Mouse (Mus musculus) left cerebral cortex, adult 2 months (tissue): ENCODE measurements around the gene Dhrs2. TPM values are rescaled to one million over a fixed set of nuclear protein-coding genes. Genes with fewer than 3 reads are reported as not detected.
A peak's percentile ranks its signal among the peaks of the same experiment; 100 is the strongest.

Source experiments
- DNase-seq, 2 experiments: peaks; one replicate each; pipeline ENCODE4 v3.0.0; 2021 to 2022; ENCODE audit warnings: low spot score in 2 of 2, mixed read lengths in 1 of 2; ENCODE audit errors: extremely low spot score in 1 of 2
- H3K27ac ChIP-seq: fragments of 200-600 bp; 2 replicates; pipeline ENCODE4 v1.8.1; 2022
- H3K4me3 ChIP-seq: fragments of 200-600 bp; 2 replicates; pipeline ENCODE4 v1.8.1; 2022
- CTCF ChIP-seq: fragments of 200-600 bp; IDR thresholded peaks from 2 replicates; pipeline ENCODE4 v1.8.1; 2022; ENCODE audit warnings: antibody characterized with exemption, mild to moderate bottlenecking, moderate library complexity
- intact Hi-C: fragments of 180-260 bp; cut with DNase I; formaldehyde crosslinking; loops from one replicate; pipeline ENCODE4 v1.15.1; 2025
- total RNA-seq, 2 experiments: library from RNA; stranded (reverse); gene quantifications; 2 replicates each; pipeline ENCODE4 v1.2.3; 2021

Gene Dhrs2
- total RNA-seq, 2 experiments from 2014 or later, result not detected

DNA sequence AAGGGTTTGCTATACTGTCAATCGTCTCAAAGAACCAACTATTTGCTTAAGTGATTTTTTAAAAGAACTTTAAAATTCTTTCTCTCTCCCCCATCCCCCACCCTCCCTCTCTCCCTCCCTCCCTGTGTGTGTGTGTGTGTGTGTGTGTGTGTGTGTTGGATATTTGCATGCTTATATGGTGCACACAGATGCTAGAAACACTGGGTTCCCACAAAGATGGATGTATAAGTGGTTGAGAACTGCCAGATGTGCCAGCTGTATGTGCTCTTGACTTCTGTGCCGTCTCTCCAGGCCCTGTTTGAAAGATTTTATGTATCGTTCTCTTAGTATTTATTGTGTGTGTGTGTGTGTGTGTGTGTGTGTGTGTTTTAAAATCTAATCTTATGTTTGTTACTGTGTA is 17.3 kb upstream of the Dhrs2 start:
- no peak overlapping the region for H3K4me3 ChIP-seq
- no peak for TF ChIP-seq CTCF
- DNase-seq, result no peak
- intact Hi-C loops, result no loop called here
- H3K27ac ChIP-seq, result no peak overlapping the region

DNA sequence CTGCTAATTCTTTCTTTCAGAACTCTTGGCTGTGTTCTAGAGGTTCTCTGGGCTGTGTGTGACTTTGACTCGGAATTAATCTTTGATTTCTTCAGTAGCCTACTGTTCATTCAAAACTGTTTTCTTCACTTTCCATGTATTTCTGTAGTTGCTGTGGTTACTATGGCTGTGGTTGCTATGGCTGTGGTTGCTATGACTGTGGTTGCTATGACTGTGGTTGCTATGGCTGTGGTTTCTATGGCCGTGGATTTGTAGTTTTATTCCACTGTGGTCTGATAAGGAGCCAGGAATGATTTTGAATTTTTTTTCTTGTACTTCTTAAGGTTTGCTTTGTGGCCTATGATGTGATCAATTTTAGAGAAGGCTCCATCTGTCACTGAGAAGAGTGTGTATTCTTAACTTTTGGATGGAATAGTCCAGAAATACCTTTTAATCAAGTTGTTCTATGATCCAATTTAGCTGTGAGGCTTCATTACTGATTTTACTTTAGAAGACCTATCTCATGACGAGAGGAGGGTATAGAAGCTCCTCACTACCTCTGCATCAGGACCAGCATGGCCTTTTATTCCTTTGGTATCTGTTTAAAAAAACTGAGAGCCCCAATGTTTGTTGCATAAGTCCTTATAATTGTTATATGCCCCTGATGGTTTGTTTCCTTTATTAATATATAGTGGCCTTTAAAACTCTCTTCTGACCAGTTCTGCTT is 16.6 kb upstream of the Dhrs2 start:
- DNase-seq, result peak in 1 of 2 experiments; percentile 50
- peak overlapping the region; percentile 54 for H3K27ac ChIP-seq
- no peak for TF ChIP-seq CTCF
- intact Hi-C loops, result no loop called here
- no peak overlapping the region for H3K4me3 ChIP-seq

DNA sequence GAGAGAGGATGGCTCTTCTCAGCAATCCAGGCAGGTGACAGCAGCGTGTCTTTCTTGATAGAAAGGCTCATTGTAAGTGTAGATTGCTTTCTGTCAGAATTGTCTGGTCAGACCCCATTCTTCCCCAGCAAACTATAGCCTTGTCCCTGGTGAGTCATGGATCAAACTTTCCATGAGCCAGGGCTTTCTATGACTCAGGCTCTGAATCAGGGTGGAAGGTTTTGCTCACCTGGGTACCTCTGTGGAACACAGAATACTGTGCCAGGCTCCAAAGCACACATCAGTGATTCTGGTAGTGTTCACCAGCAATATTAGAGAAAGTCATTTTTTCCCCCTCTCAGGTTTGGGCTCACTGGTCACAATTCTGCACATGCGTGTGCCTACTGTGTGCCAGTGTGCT is 13.5 kb upstream of the Dhrs2 start:
- TF ChIP-seq CTCF, result no peak
- Histone ChIP-seq H3K4me3 (no peak overlapping the region), H3K27ac (no peak overlapping the region)
- intact Hi-C loops, result no loop called here
- DNase-seq, result no peak

DNA sequence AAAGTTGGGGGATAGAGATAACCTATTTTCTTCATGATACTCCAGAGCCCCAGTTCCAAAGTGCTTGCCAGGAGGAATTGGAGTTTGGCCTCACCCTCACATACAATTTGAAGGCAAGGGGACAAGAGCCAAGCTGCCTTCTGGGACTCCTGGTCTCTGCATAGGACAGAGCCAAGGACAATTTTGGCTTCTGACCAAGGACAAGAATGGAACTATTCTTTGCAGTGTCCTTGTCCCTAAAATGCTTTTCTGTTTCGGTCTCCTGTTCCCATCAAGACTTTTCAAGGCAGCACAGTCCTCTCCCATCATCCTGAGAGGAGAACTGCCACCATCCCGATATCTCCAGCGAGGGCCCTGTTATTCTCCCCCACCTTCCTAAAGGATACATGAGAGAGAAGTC is 8.2 kb upstream of the Dhrs2 start:
- DNase-seq, result no peak
- no peak for TF ChIP-seq CTCF

DNA sequence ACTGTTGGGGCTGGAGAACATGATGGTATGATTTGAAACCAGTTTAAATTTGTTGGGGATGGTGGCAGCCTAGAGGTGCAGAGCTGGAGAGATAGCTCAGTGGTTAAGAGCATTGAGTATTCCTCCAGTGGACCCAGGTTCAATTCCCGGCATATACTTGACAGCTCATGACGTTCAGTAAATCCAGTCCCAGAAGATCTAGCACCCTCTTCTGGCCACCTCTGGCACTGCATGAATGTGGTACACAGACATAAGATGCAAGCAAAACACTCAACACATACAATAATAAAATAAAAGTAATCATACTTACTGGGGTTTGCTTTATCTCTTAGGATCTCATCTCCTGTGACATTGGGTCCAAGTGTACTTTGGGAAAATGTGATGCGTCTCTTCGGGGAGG is 7.3 kb upstream of the Dhrs2 start:
- intact Hi-C loops, result loop anchor here (5.0 kb wide), 1 partner anchor 67 kb away; no protein-coding TSS in a partner anchor
- H3K27ac ChIP-seq, result no peak overlapping the region
- peak; percentile 63 for TF ChIP-seq CTCF
- no peak overlapping the region for H3K4me3 ChIP-seq
- peak; percentile 25 to 28 for DNase-seq

More for the DNA sequence above, 8.2 kb upstream of the Dhrs2 start:
- intact Hi-C loops, result loop anchor here (5.0 kb wide), 1 partner anchor 66 kb away; no protein-coding TSS in a partner anchor
- Histone ChIP-seq H3K4me3 (no peak overlapping the region), H3K27ac (no peak overlapping the region)

DNA sequence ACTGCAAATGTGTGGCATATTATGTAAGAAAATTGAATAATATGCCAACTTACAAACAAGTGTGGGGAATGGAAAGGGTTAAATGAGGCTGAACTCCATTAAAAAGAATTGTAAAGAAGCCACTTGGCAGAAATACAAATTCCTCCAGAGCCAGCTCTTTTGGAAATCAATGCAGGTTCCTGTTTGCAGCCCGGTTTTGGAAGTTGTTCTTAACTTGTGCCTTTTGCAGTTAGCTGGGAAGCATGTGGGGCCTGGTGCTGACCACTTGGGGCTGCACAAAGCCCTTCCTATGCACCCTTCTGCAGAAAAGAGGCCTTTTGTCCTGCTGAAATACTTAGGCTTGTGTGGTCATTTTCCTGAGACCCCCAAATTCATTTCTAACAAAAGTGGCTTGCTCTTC is 1.4 kb downstream of the Dhrs2 start:
- no peak for DNase-seq
- intact Hi-C loops, result no loop called here
- peak; percentile 6; the same call in 1 of the 2 replicates for TF ChIP-seq CTCF

DNA sequence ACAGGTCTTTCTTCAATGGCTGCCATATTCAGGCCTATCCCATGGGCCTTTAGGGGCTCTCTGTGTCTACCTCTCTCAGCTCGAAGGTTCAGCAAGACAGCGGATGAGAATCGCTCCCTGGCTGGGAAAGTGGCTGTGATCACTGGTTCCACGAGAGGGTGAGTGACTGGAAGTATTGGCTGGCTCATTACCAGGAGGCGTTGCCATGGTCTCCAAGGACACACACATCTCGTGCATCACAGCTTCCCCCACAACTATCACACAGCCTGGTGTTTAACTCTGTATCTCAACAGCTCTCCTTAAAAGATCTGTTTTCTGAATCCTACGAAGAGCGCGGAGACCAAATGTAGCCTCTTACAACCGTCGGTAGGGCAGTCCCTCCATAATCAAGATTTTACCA is 12.8 kb downstream of the Dhrs2 start:
- DNase-seq, result no peak
- H3K4me3 ChIP-seq, result no peak overlapping the region
- no peak for TF ChIP-seq CTCF
- intact Hi-C loops, result no loop called here
- no peak overlapping the region for H3K27ac ChIP-seq

More for the DNA sequence above, 1.4 kb downstream of the Dhrs2 start:
- H3K27ac ChIP-seq, result no peak overlapping the region
- H3K4me3 ChIP-seq, result no peak overlapping the region

DNA sequence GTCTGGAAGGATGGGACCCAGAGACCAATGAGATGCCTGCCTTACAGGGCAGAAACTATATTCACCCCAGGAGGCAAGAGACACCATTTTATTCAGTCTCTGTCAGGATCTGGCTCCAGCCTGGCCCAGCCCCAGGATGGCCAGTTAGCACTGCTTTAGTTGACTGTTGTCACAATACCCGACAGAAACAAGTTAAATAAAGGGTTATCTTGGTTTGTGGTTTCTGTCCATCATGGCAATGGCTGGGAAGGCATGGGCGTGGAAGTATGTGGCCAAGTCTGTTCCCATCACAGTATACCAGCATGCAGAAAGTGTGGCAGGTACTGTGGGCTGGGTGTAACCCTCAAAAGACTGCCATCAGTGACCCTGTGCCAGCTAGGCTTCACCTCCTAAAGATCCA is 14.9 kb downstream of the Dhrs2 start:
- intact Hi-C loops, result no loop called here
- Histone ChIP-seq H3K4me3 (no peak overlapping the region), H3K27ac (no peak overlapping the region)
- TF ChIP-seq CTCF, result no peak
- DNase-seq, result no peak

DNA sequence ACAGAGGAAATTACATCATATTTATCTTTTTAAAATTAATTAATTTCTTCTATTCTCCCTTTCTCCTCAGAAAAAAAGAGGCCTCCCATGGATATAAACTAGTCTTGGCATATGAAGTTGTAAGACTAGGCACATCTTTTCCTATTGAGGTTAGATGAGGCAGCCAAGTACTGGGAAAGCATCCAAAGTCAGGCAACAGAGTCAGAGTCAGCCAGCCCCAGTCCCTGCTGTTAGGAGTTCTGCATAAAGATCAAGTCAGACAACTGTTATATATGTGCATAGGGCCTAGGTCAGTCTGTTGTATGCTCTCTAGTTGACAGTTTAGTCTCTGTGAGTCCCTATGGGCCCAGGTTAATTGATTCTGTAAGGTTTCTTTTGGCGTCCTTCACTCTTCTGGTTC is 20.9 kb downstream of the Dhrs2 start:
- intact Hi-C loops, result no loop called here
- Histone ChIP-seq H3K27ac (no peak overlapping the region), H3K4me3 (no peak overlapping the region)
- TF ChIP-seq CTCF, result no peak
- no peak for DNase-seq

DNA sequence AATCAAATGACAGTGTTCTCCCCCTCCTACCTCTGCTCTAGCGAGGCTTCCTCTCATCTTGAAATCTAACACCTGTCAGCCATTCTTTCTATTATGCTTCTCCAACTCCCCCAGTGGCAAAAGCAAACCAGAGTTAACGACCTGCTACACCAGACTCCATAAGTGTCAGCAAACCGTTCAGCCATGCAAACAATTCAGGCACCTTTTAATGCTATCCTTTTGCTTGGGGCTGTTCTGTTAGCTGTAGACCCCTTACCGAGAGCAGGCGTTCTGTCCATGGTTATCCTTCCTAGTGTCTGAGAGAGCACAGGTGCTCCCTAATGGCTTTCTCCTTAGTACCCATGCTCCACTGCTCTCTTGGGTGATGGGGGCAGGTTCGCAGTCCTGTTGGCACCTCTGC is 25.4 kb downstream of the Dhrs2 start:
- intact Hi-C loops, result no loop called here
- TF ChIP-seq CTCF, result no peak
- Histone ChIP-seq H3K4me3 (no peak overlapping the region), H3K27ac (no peak overlapping the region)
- no peak for DNase-seq

DNA sequence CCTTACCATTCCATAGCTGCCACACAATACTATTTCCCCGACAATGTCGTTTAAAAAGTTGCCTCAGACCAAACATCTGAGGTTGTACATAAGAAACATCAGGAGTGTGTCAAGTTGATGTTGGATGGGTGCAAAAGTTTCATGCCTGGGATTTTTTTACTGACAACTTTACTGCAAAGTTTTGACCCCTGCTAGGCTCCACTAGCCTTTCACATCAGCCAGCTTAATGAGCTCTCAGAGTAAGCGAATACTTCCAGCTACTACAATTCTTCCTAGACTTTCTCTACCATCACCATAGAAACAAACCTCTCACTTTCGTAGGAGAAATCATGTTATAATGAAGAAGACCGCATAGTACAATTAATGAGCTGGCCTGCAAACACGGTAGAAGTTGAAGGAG is 26.5 kb downstream of the Dhrs2 start:
- DNase-seq, result no peak
- no peak overlapping the region for H3K4me3 ChIP-seq
- intact Hi-C loops, result no loop called here
- no peak for TF ChIP-seq CTCF
- H3K27ac ChIP-seq, result no peak overlapping the region

DNA sequence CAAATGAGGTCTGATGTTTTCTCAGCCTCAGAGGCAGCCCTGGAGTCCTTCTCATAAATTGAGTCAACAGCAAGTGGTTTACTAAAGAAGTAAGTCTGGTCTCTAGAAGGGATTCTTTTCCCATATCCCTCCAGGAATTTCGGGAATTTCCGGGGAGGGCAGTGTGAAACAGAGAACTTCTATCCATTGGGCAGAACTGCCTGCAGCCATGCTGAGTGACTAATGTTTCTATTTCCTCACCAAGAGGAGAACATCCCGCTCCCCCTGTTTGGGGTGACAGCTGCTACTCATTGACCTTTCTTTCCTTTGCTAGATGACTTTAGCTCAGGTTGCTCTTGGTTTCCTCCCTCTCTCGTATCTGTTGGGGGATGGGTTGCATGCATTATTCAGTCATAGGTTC is 31.8 kb downstream of the Dhrs2 start:
- no peak overlapping the region for H3K4me3 ChIP-seq
- DNase-seq, result no peak
- no peak for TF ChIP-seq CTCF
- no peak overlapping the region for H3K27ac ChIP-seq
- intact Hi-C loops, result no loop called here

DNA sequence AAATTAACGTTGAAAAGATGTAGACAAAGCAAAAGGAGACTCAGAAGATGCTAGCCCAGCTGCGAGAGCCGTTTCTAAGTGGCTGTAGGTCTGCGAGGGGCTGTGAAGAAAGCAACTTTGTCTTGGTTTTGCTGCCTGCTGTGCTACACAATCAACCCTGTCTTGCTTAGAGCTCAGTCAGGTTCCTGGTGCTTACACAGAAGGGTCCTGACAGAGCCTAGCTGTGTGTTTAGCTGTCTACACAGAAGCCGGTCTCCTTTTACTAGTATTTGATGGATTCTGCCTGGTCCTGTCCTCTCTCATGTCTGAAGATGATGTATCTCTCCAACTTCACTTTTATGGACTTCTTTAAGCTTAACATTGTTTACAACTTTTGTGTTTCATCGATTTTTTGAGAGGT is 33.6 kb downstream of the Dhrs2 start:
- TF ChIP-seq CTCF, result no peak
- Histone ChIP-seq H3K4me3 (no peak overlapping the region), H3K27ac (no peak overlapping the region)
- intact Hi-C loops, result no loop called here
- DNase-seq, result no peak
